Mouse (Mus musculus): ENCODE measurements around the gene Rbm17.

- TF ChIP-seq POLR2A (IDR thresholded peaks at IDR 0.05; ENCODE audit: insufficient read depth, low read length) (no peak), EP300 (IDR thresholded peaks at IDR 0.05; ENCODE audit: insufficient read depth, low read depth, low read length) (no peak), CTCF (IDR thresholded peaks at IDR 0.05; ENCODE audit: low read depth, low read length) (no peak)
Observed at GRCm38 (mm10) chr2:11551726-11552125, 52.2 kb downstream of the Rbm17 start.
